Mouse (Mus musculus): ENCODE measurements around the gene Dgka.

GRCm38 (mm10) chr10:128778441-128778840 is 33.8 kb upstream of the Dgka start:
- no peak for TF ChIP-seq CTCF (IDR thresholded peaks at IDR 0.05; ENCODE audit: control insufficient read depth, insufficient read depth, low read length)
- TF ChIP-seq POLR2A (IDR thresholded peaks at IDR 0.05; ENCODE audit: borderline replicate concordance, control insufficient read depth, low read depth, low read length): no peak
